Mouse (Mus musculus) hindbrain, embryonic 16.5 days (tissue): ENCODE results near the gene Kank1. TPM values are rescaled to one million over a fixed set of nuclear protein-coding genes. Genes with fewer than 3 reads are reported as not detected.
A peak's percentile ranks its signal among the peaks of the same experiment; 100 is the strongest.
"Not testable (repeated sequence)": the region's sequence is repeated elsewhere in the genome, so short reads cannot be mapped to it uniquely, and the experiment has no call there.

Experiments used
- ATAC-seq: fragments of 200-750 bp; cut with Nextera tagmentation; 2 replicates; pipeline ENCODE4 v1.8.0; 2017; ENCODE audit warnings: moderate TSS enrichment, moderate library complexity
- H3K27ac ChIP-seq: fragments of 300-500 bp; sonication (generic); 2 replicates; pipeline ENCODE4 v1.5.1; 2014; ENCODE audit warnings: low read depth, mild to moderate bottlenecking, control low read depth, low read length, moderate library complexity
- H3K27me3 ChIP-seq: fragments of 300-500 bp; sonication (generic); replicated peaks from 2 replicates; pipeline ENCODE4 v1.6.1; 2014; ENCODE audit warnings: low read length; ENCODE audit not compliant: control insufficient read depth, insufficient read depth
- H3K36me3 ChIP-seq: fragments of 300-500 bp; sonication (generic); 2 replicates; pipeline ENCODE4 v1.6.1; 2014; ENCODE audit warnings: mild to moderate bottlenecking, low read length, moderate library complexity, mixed read lengths; ENCODE audit not compliant: control insufficient read depth, insufficient read depth
- H3K4me1 ChIP-seq: fragments of 300-500 bp; sonication (generic); 2 replicates; pipeline ENCODE4 v1.6.1; 2014; ENCODE audit warnings: low read depth, low read length; ENCODE audit not compliant: control insufficient read depth, insufficient read depth
- H3K4me2 ChIP-seq: fragments of 300-500 bp; sonication (generic); 2 replicates; pipeline ENCODE4 v1.6.1; 2014; ENCODE audit warnings: mild to moderate bottlenecking, low read length, control low read depth, moderate library complexity
- H3K4me3 ChIP-seq: fragments of 300-500 bp; sonication (generic); 2 replicates; pipeline ENCODE4 v1.5.1; 2014; ENCODE audit warnings: mild to moderate bottlenecking, low read length, control low read depth, moderate library complexity
- H3K9ac ChIP-seq: fragments of 300-500 bp; sonication (generic); 2 replicates; pipeline ENCODE4 v1.6.1; 2014; ENCODE audit warnings: low read depth, mild to moderate bottlenecking, control low read depth, low read length, moderate library complexity
- H3K9me3 ChIP-seq: fragments of 300-500 bp; sonication (generic); 2 replicates; pipeline ENCODE4 v1.6.1; 2014; ENCODE audit warnings: mild to moderate bottlenecking, low read length, moderate library complexity; ENCODE audit not compliant: control insufficient read depth
- WGBS: fragments of 180-500 bp; shearing (Covaris S2); extraction: QIAGEN DNeasy Blood & Tissue Kit; methylation state at CpG from one replicate; pipeline ENCODE4 v1.1.7; 2014; 5-methylcytosine and 5-hydroxymethylcytosine counted together
- polyA plus RNA-seq: library from polyadenylated mRNA; unstranded; fragments of >200 nt; fragmentation: Nextera tagmentation; extraction: Ambion mirVana; gene quantifications from 2 replicates; pipeline ENCODE4 v1.2.1, GENCODE M21; 2015

Kank1 gene
- polyA plus RNA-seq, 1 experiment from 2014 or later = 14.4 TPM

DNA sequence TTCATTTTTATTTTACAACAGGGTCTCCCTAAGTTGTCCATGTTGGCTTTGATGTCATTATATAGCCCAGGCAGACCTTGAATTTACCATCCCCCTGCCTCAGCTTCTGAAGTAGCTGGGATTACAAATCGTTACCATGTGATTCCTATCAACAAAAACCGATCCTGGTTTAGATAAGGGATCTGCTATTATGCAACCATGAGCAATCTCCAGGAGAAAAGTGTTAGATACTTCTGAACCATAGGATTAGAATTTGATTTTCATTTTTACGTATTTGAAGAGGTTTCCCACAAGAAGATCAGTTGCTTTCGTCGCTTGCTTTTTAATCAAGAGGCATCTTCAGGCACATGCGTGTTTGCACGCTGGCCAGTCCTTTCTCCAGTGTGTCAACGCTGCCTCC is 224.0 kb downstream of the Kank1 start:
- Histone ChIP-seq H3K4me2 (no peak overlapping the region), H3K9ac (no peak overlapping the region), H3K4me1 (peaks cover 5% of the 10 kb centered on the region), H3K27me3 (no peaks in the 10 kb centered on the region), H3K36me3 (no peaks in the 10 kb centered on the region), H3K9me3 (0 out of 2 replicates have a peak, but pooled peaks cover 2% of the 10 kb centered on the region), H3K4me3 (no peak overlapping the region), H3K27ac (no peak overlapping the region)
- no peak for ATAC-seq
- 95% methylated on average over 8 of the region's 8 CpGs for WGBS

- peak; percentile 60; the same call in 1 of the 2 replicates for ATAC-seq
- peak overlapping the region; percentile 9; the same call in 1 of the 2 replicates for H3K9ac ChIP-seq
- 41% methylated on average over 20 of the region's 20 CpGs for WGBS
Observed at GRCm38 (mm10) chr19:25461553-25462320, 225.0 kb downstream of the Kank1 start.

DNA sequence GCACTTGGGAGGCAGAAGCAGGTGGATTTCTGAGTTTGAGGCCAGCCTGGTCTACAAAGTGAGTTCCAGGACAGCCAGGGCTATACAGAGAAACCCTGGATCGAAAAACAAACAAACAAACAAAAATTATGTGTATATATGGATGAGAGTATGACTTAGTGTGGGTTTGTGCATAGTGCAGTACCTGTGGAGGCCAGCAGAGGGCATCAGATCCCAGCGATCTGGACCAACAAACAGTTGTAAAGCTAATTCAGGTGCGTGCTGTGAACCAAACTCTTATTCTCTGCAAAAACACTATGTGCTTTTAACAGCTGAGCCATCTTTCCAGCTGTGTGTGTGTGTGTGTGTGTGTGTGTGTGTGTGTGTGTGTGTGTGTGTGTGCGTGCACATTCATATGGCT is 239.0 kb downstream of the Kank1 start:
- not testable (repeated sequence) for ATAC-seq, H3K27me3 ChIP-seq, H3K4me2 ChIP-seq, H3K9ac ChIP-seq, H3K36me3 ChIP-seq, H3K4me1 ChIP-seq, H3K4me3 ChIP-seq, H3K27ac ChIP-seq, H3K9me3 ChIP-seq
- 64% methylated on average over 4 of the region's 4 CpGs for WGBS

More at GRCm38 (mm10) chr19:25461553-25462320, 225.0 kb downstream of the Kank1 start:
- peak overlapping the region; percentile 48 for H3K4me2 ChIP-seq
- H3K36me3 ChIP-seq = no peaks in the 10 kb centered on the region
- H3K9me3 ChIP-seq = 0 out of 2 replicates have a peak, but pooled peaks cover 2% of the 10 kb centered on the region
- H3K4me3 ChIP-seq = no peak overlapping the region; the same call in 1 of the 2 replicates
- H3K27ac ChIP-seq = no peak overlapping the region
- H3K4me1 ChIP-seq = peaks cover 5% of the 10 kb centered on the region
- no peaks in the 10 kb centered on the region for H3K27me3 ChIP-seq

DNA sequence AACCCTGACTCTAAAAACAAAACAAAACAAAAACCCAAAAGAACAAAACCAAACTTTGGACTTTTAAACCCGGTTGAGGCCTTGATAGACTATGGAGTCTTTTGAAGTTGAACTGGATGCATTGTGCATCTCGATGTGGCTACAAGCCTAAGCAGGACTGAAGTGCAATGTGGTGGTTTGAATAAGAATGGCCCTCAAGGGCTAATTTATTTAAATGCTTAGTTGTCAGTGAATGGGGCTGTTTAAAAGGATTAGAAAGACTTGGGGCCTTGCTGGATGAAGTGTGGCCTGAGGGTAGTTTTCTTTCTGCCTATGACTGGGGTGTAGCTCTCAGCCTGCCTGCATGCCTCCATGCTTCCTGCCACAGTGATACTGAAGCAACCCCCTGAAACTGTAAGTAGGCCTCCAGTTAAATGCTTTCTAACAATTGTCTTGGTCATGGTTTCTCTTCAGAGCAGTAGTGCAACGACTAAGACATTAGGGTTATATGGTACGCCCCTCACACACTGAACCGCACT is 242.4 kb downstream of the Kank1 start:
- Histone ChIP-seq H3K9ac (no peak overlapping the region), H3K27ac (no peak overlapping the region), H3K4me2 (no peak overlapping the region), H3K4me3 (no peak overlapping the region), H3K36me3 (no peaks in the 10 kb centered on the region), H3K27me3 (no peaks in the 10 kb centered on the region), H3K4me1 (no peaks in the 10 kb centered on the region), H3K9me3 (no peaks in the 10 kb centered on the region)
- 73% methylated on average over 5 of the region's 5 CpGs for WGBS
- no peak for ATAC-seq

DNA sequence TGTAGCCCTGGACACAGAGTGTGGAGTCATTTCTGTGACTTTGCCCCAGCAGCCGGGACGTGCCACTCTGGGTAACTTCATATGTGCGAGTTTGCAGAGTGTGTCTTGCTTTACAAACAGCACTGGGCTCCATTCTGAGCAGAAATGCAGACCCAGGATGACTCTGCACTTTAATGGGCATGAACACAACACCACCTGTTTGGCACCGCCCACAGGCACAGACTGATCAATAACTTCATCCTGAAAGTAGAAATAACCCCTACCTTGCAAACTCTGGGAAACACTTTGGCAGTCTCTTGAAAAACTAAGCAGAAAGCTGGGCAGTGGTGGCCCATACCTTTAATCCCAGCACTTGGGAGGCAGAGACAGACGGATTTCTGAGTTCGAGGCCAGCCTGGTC is 244.0 kb downstream of the Kank1 start:
- ATAC-seq = no peak
- Histone ChIP-seq H3K9ac (no peak overlapping the region), H3K4me1 (no peaks in the 10 kb centered on the region), H3K4me2 (no peak overlapping the region), H3K9me3 (no peaks in the 10 kb centered on the region), H3K4me3 (no peak overlapping the region), H3K27ac (no peak overlapping the region), H3K36me3 (no peaks in the 10 kb centered on the region), H3K27me3 (no peaks in the 10 kb centered on the region)
- WGBS = 90% methylated on average over 6 of the region's 6 CpGs

Other genes starting within 250 kb of the Kank1 start
- gene Dock8, start 237.4 kb upstream of the Kank1 start, polyA plus RNA-seq = 0.84 and 1.5 TPM in 2 replicates